Mouse (Mus musculus) hindlimb bud, embryonic 11.5 days (tissue): ENCODE results near the gene Alg10b.
A peak's percentile ranks its signal among the peaks of the same experiment; 100 is the strongest.
"Not testable (repeated sequence)": the region's sequence is repeated elsewhere in the genome, so short reads cannot be mapped to it uniquely, and the experiment has no call there.

Experiments
- DNase-seq: peaks from one replicate; pipeline ENCODE4 v3.0.0-alpha.2; 2012; ENCODE audit warnings: low read depth, low spot score; ENCODE audit errors: extremely low spot score

The Alg10b gene

GRCm38 (mm10) chr15:90223969-90224750 is at the start of gene Alg10b:
Gene Alg10b (plus strand): TSS chr15:90224311.
- no peak for DNase-seq

DNA sequence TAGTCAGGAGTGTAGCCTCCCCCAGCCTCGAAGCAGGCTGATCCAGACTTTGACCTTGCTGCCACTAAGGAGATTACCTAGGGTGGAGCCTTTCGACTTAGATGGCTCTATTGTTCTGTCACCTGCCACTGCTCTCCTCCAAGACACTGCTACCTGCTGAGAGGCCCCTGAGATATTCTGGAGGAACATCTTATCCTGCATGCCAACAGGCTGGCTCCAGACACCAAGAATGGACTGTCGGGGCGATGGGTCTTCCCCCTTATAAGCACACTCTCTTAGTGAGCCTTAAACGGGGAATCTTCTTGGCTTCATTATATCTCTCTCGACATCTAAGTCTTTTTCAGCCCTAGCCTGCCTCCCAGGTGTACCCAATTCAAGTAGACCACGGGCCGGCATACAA is 41.0 kb upstream of the Alg10b start:
- DNase-seq = not testable (repeated sequence)

- no peak for DNase-seq
Measured at GRCm38 (mm10) chr15:90183511-90183910, 40.6 kb upstream of the Alg10b start.

DNA sequence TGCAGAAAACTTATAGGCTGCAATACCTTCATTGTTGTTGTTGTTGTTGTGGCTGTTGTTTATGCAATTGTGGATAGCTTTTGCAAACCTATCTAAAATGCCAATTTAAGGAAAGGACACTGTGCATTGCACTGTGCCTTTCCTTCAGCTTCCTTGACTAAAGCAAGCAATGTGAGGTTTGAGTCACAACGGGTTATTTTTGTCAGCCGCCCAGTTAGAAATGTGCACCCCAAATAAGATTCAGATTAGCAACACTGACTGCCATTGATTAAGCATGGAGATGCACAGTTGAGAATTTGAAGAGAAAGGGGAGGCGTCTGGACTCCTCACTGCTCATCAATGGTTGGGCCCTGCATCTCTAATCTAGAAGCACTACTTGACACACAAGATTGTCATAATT is 39.4 kb upstream of the Alg10b start:
- DNase-seq = no peak

- DNase-seq = no peak
Measured at GRCm38 (mm10) chr15:90189477-90189876, 34.6 kb upstream of the Alg10b start.

- DNase-seq = no peak
Measured at GRCm38 (mm10) chr15:90213946-90214345, 10.2 kb upstream of the Alg10b start.

GRCm38 (mm10) chr15:90214913-90215312 is 9.2 kb upstream of the Alg10b start:
- DNase-seq = no peak

DNA sequence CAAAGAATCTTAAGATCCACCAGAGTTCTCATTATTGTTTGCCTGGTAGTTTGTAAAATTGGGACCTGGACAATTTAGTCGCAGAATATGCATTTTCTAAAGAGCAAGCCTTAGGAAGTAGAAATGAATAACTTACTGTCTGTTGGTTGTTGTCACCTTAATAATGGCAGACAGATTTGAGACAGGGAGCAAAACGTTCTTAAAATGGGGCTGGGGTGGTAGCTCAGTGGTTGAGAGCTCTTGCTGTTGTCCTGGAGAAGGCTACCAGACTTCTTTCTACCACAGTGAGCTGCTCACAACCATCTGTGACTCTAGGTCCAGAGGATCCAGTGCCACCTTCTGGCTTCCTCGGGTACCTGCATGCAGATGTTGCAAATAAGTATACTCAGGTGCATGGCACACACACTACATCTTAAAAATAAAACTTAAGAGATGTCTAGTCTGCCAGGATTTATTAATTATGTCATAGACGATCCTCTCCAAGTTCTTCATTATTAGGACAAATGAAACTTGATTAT is 1.0 kb downstream of the Alg10b start:
- no peak for DNase-seq

DNA sequence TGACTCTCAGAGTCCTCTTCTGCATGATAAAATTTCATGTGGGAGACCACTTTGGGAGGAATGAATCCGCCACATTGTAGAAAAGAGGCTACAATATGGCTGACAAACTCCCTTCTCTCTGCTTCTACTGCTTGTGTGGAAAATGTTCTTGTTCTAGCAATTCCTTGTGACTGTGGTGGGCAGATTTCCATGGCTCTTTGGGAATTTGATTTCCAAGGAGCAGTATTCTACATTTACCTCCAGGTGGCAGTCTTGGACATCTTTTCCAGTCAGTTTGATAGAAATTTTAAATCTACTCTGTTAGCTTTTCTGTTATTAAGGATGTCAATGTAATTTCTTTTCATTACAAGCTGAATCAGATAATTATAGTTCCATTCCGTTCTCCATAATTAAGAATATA is 13.5 kb downstream of the Alg10b start:
- DNase-seq = no peak

- no peak for DNase-seq
Measured at GRCm38 (mm10) chr15:90244081-90244480, 20.0 kb downstream of the Alg10b start.

DNA sequence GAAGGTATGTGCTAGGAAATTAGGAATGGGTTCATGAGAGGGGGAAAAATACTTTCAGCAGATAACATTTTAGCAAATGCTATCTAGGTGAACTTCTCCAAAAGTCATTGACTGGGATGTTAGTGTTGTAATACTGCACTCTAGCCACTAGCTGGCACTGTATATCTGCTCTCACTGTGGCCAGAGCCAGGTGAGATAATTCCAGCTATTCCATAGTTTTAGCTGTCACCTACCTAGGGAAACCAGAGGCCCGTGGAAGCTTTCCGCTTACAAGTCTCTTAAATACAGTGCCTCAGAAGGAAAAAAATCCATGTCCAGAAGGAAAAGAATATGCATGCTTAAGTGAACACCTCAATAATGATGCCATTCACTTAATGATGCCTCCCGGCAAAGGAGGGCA is 25.6 kb downstream of the Alg10b start:
- DNase-seq = peak; percentile 12

DNA sequence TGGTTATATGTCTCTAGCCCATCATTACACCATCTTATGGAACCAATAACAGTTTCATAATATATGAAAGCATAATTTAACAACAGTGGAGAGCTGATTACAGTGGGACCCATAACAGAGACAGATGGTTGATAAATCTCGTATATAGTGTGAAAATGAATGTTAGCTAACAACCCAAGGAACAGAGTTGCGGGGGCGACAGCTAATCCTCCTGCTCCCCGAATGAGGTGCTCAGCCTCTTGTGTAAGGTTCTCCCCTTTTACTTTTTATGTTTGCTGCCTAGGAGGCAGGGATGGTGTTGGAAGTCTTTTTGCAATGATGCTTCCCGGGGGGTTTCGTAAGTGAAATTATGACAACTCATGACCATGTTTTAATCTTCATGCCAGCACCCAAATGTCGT is 58.8 kb downstream of the Alg10b start:
- DNase-seq = no peak
